Mouse (Mus musculus) testis, postnatal 14 days (tissue): Measurements from ENCODE around the gene Hacd3.
"Not testable (repeated sequence)": the region's sequence is repeated elsewhere in the genome, so short reads cannot be mapped to it uniquely, and the experiment has no call there.

Experiments
- DNase-seq: peaks from one replicate; pipeline ENCODE4 v3.0.0; 2021; ENCODE audit warnings: low spot score

Hacd3 gene

GRCm38 (mm10) chr9:65020991-65021886 is at the start of gene Hacd3:
Hacd3 (minus strand) TSS chr9:65021693.
- peak; percentile 89 for DNase-seq

- no peak for DNase-seq
These were observed 49.1 kb upstream of the Hacd3 start for GRCm38 (mm10) chr9:65070587-65070986.

GRCm38 (mm10) chr9:65064251-65064650 is 42.8 kb upstream of the Hacd3 start:
- no peak for DNase-seq

GRCm38 (mm10) chr9:65050981-65051380 is 29.5 kb upstream of the Hacd3 start:
- DNase-seq, result no peak

- DNase-seq, result no peak
These were observed 27.9 kb upstream of the Hacd3 start for GRCm38 (mm10) chr9:65049422-65049821.

- no peak for DNase-seq
These were observed 25.5 kb upstream of the Hacd3 start for GRCm38 (mm10) chr9:65046993-65047392.

- no peak for DNase-seq
These were observed 19.9 kb upstream of the Hacd3 start for GRCm38 (mm10) chr9:65041430-65041829.

GRCm38 (mm10) chr9:65036861-65037260 is 15.4 kb upstream of the Hacd3 start:
- no peak for DNase-seq

- peak; percentile 48 for DNase-seq
These were observed 15.0 kb upstream of the Hacd3 start for GRCm38 (mm10) chr9:65036456-65036855.

- DNase-seq, result peak; percentile 96
These were observed 11.0 kb upstream of the Hacd3 start, which contains the start of gene Dpp8 for GRCm38 (mm10) chr9:65032269-65033108. Dpp8 (plus strand) TSS chr9:65032414.

- no peak for DNase-seq
These were observed 10.4 kb upstream of the Hacd3 start for GRCm38 (mm10) chr9:65031894-65032268.

- not testable (repeated sequence) for DNase-seq
These were observed 9.9 kb upstream of the Hacd3 start for GRCm38 (mm10) chr9:65031355-65031754.

- DNase-seq, result no peak
These were observed 6.8 kb upstream of the Hacd3 start for GRCm38 (mm10) chr9:65028313-65028712.

GRCm38 (mm10) chr9:65027241-65027640 is 5.7 kb upstream of the Hacd3 start:
- no peak for DNase-seq

GRCm38 (mm10) chr9:65023447-65023846 is 2.0 kb upstream of the Hacd3 start:
- no peak for DNase-seq

GRCm38 (mm10) chr9:65022580-65023135 is 1.2 kb upstream of the Hacd3 start:
- DNase-seq, result no peak

GRCm38 (mm10) chr9:65021887-65022579 is 540 bp upstream of the Hacd3 start:
- DNase-seq, result no peak

- DNase-seq, result no peak
These were observed 1.4 kb downstream of the Hacd3 start for GRCm38 (mm10) chr9:65020128-65020527.

- DNase-seq, result no peak
These were observed 2.3 kb downstream of the Hacd3 start for GRCm38 (mm10) chr9:65019146-65019545.

- no peak for DNase-seq
These were observed 2.8 kb downstream of the Hacd3 start for GRCm38 (mm10) chr9:65018588-65019121.

GRCm38 (mm10) chr9:65017896-65018295 is 3.6 kb downstream of the Hacd3 start:
- DNase-seq, result no peak
